Mouse (Mus musculus) brain, embryonic 14.5 days (tissue): Measurements from ENCODE around the gene Cntnap2.

Source experiments
- CTCF ChIP-seq: fragments of 200-500 bp; IDR thresholded peaks from 2 replicates; pipeline ENCODE4 v1.5.1; 2012; ENCODE audit warnings: inconsistent platforms, mild to moderate bottlenecking, moderate library complexity, borderline replicate concordance; ENCODE audit not compliant: insufficient read depth, insufficient read length; ENCODE audit errors: extremely low read depth
- POLR2A ChIP-seq: fragments of 200-500 bp; IDR thresholded peaks from 2 replicates; pipeline ENCODE4 v1.6.1; 2012; ENCODE audit warnings: mild to moderate bottlenecking, inconsistent platforms, borderline replicate concordance; ENCODE audit not compliant: poor library complexity, insufficient read depth, insufficient read length, severe bottlenecking; ENCODE audit errors: extremely low read depth

- no peak for TF ChIP-seq CTCF
- no peak for TF ChIP-seq POLR2A
Measured at GRCm38 (mm10) chr6:46774529-46774928, 1715.4 kb downstream of the Cntnap2 start.
